Mouse (Mus musculus) liver (tissue): ENCODE results near the gene Stk24.

ENCODE experiments used
- DNase-seq: peaks from one replicate; pipeline ENCODE4 v3.0.0-alpha.2; 2020; ENCODE audit warnings: mixed read lengths

Stk24 gene

DNA sequence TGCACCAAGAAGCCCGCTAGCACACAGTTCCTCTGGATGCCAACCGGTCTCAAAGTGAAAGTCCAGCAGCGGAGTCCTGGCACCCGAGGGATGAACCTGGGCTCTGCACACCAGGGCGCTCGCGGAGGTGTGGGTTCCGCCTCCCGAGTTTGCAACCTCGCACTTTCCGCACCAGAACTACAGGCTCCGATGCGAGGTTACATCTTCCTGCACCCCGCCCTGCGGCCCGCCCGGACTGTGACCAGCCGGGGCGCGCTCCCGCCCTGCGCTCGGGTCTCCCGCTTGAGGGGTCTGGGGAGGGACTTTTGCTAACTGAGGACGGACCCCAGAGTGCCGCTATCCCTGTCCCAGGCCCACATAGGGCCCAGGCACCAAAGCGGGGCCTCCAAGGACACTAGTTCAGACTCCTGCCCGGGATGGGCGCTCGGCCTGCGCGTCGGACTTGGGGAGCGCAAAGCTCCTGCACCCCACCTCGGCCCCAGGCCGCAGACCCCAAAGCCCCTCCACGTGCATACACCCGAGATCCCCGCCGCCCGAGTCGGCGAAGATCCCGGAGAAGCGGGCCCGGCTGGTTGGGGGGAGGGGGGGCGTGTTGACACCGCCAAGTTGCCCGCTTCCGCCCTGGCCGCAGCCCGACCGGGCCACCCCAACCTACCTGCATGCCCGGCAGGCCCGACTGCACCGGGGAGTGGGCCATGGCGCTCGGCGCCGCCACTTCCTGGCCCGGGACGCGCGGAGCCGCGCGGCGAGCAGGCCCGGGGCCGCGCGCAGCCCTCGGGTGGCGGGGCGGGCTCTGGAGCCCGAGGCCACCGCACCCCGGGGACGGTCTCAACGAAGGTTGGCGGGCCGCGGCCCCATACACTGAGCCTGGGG is 1.3 kb downstream of the Stk24 start:
- DNase-seq = peak; percentile 86

DNA sequence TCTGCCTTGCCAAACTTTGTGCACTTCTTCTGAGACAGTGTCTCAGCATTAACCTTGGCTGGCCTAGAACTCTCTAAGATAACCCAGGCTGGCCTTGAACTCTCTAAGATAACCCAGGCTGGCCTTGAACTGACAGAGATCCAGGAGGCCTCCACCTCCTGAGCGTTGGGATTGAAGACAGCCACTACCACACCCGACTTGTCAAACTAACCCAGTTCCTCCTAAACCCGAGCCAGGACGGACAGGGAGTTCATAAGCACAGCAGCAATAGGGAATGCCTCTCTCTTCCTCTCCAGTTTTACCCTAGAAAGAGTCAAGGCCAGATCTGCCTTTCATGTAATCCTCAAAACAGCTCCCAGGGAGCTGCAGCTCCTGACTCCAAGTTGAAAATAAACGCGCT is 3.2 kb downstream of the Stk24 start:
- no peak for DNase-seq

- no peak for DNase-seq
Measured at GRCm38 (mm10) chr14:121373901-121374300, 5.9 kb downstream of the Stk24 start.

DNA sequence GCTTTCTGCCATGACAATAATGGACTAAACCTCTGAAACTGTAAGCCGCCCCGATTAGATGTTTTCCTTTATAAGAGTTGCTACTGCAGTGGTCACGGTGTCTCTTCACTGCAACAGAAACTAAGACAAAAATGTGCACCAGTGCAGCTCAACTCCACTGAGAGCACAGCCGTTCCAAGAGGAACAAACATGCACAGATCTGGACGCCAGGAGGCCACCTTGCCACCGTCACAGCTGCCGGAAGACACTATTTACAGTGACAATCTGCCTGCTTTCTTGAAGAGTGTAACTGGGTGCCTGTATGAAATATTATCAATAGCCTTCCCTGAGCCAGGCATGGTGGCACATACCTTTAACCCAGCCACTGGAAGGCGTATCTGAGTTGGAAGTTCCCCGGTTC is 6.8 kb downstream of the Stk24 start:
- no peak for DNase-seq

DNA sequence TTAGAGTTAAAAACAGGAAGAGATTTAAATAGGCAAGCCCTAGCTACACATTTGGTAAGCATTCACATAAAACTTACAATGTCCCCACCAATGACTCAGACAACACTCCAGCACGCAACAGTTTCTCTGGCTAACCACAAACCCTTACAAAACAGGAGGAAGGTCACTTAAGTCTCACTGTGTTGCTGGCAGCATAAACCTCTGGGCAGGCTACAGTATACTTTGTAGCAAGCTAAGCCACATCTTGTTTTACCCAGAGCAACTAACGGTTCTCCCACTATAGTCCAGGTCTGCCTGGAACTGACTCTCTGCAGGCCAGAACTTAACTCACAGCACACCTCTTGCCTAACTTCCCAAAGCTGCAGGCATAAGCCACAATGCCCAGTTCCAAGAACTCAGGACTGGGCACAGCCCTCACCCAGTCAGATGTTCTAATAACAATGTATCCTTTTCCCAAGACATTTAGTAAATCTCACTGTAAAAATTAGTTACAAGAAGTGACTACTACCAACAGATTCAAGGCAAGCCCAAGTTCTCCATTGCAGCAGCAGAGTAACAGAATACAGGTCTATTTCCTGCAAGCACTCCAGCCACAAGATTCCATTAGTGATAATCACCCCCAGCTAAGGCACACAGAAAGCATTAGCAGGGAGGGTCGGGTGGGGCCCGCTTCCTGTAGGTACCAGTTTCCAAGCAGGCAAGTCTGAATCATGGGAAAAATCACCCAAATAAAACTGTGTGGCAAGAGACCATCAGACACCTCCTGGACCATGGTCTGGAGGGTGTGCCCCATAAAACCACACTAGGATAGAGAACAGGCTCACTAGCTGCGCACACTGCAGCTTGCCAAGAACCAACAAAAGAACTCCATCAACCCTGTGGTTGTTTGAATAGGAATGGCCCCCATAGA is 7.6 kb downstream of the Stk24 start:
- DNase-seq = no peak

DNA sequence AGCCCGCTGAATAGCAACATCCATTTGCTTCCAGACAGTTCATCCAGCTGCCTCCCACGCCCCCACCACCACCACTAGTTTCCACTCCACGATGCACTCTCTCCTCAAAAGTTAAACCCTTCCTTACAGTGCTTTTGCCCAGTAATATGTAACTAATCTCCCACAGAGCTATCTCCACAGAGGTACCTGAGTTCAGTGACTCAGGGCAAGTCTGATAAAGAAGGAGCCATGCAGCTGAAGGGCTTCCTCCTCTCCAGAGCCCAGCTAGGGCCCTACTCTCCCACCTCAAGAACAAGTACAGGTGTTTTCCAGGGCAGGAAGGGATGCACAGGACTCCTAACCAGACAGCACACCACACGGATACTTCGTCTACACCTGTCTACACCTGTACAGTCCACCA is 10.4 kb downstream of the Stk24 start:
- no peak for DNase-seq

GRCm38 (mm10) chr14:121368108-121368705 is 11.6 kb downstream of the Stk24 start:
- DNase-seq = peak; percentile 61

GRCm38 (mm10) chr14:121365991-121366728 is 13.7 kb downstream of the Stk24 start:
- peak; percentile 78 for DNase-seq

GRCm38 (mm10) chr14:121365390-121365789 is 14.4 kb downstream of the Stk24 start:
- DNase-seq = peak; percentile 87

GRCm38 (mm10) chr14:121364282-121364681 is 15.5 kb downstream of the Stk24 start:
- DNase-seq = peak; percentile 68

GRCm38 (mm10) chr14:121361319-121362114 is 18.3 kb downstream of the Stk24 start:
- peak; percentile 71 for DNase-seq

GRCm38 (mm10) chr14:121359850-121360249 is 20.0 kb downstream of the Stk24 start:
- DNase-seq = no peak

DNA sequence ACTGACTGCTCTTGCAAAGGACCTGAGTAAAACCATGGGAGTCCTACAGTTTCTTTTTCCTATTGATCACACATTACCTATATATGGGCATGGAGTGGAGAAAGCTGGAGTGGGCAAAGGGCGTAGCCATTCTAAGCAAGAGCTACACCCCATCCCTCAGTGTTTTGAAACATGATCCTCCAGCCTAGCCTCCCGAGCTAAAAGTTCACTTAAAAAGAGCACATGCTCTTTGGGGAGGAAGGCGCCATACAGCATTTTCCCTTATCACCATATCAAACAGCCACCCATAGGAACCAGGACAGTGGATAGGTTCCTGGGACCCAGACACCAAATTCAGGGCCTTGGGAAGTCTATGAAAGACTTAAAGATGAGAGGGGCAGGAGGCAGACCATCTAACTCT is 20.8 kb downstream of the Stk24 start:
- DNase-seq = no peak

DNA sequence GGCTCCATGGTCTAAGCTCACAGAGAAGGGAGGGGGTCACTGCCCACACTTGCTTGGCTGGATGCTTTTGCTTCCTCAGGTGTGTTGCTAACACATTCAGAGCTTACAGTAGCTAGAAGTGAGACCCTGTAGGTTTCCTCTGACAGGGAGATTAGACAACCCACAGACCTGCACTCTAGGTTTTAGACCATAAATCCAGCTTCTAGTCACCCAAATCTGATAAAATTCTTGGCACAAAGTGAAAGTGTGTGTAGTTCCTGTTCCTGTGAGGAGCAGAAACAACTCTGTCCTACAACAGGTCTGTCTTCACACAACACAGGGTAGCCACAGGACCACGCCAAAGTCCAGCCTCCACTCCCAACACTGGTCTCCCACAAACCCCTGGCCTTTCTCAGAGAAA is 21.5 kb downstream of the Stk24 start:
- DNase-seq = no peak

- no peak for DNase-seq
Measured at GRCm38 (mm10) chr14:121356336-121356862, 23.4 kb downstream of the Stk24 start.

GRCm38 (mm10) chr14:121355732-121356131 is 24.1 kb downstream of the Stk24 start:
- peak; percentile 81 for DNase-seq

- DNase-seq = no peak
Measured at GRCm38 (mm10) chr14:121353648-121354377, 26.0 kb downstream of the Stk24 start.

GRCm38 (mm10) chr14:121352744-121353143 is 27.1 kb downstream of the Stk24 start:
- no peak for DNase-seq

DNA sequence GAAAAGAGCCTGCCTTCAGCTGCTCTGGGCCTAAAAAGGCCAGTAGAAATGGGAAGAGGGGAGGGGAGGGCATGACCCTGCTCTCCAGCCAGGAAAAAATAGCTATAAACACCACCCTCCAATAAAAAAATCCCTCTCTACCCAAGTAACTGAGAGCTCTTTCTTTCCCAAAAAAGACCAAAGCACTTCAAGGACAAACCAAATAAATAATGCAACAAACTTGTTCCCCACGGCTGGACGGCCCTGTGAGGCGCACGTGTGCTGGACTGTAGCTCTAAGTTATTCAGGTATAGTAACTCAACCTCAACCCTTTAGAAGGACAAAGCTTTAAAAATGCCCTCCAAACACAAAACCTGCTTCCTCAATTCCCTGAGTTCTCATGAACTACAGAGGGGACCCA is 28.1 kb downstream of the Stk24 start:
- DNase-seq = no peak

- no peak for DNase-seq
Measured at GRCm38 (mm10) chr14:121350011-121350410, 29.8 kb downstream of the Stk24 start.

GRCm38 (mm10) chr14:121349291-121349690 is 30.5 kb downstream of the Stk24 start:
- DNase-seq = no peak
